Mouse (Mus musculus) embryonic fibroblast, embryonic 13.5 days (primary cell): Measurements from ENCODE around the gene Oas2.

Experiments used
- CTCF ChIP-seq: IDR thresholded peaks from 2 replicates; pipeline ENCODE4 v1.5.1; 2011; ENCODE audit warnings: mild to moderate bottlenecking, control low read depth, low read length, moderate library complexity, borderline replicate concordance; ENCODE audit not compliant: insufficient read depth
- POLR2A ChIP-seq: IDR thresholded peaks from 2 replicates; pipeline ENCODE4 v1.6.1; 2011; ENCODE audit warnings: low read depth, mild to moderate bottlenecking, control low read depth, low read length, moderate library complexity

GRCm38 (mm10) chr5:120725811-120726455, 23.7 kb downstream of the Oas2 start:
- no peak for TF ChIP-seq CTCF
- TF ChIP-seq POLR2A, result no peak
